Mouse (Mus musculus) intestine, postnatal 0 days (tissue): ENCODE measurements around the gene Hgfac. TPM values are rescaled to one million over a fixed set of nuclear protein-coding genes. Genes with fewer than 3 reads are reported as not detected.
A peak's percentile ranks its signal among the peaks of the same experiment; 100 is the strongest.

Experiments
- ATAC-seq: fragments of 200-750 bp; cut with Nextera tagmentation; 2 replicates; pipeline ENCODE4 v1.8.0; 2017; ENCODE audit warnings: mild to moderate bottlenecking, moderate TSS enrichment, moderate library complexity
- H3K27ac ChIP-seq: fragments of 300-500 bp; sonication (generic); 2 replicates; pipeline ENCODE4 v1.5.1; 2014; ENCODE audit warnings: mild to moderate bottlenecking, low read depth, low read length, moderate library complexity
- H3K27me3 ChIP-seq: fragments of 300-500 bp; sonication (generic); replicated peaks from 2 replicates; pipeline ENCODE4 v1.6.1; 2014; ENCODE audit warnings: low read length, mixed read lengths; ENCODE audit not compliant: control insufficient read depth, insufficient read depth
- H3K36me3 ChIP-seq: fragments of 300-500 bp; sonication (generic); 2 replicates; pipeline ENCODE4 v1.6.1; 2014; ENCODE audit warnings: mild to moderate bottlenecking, moderate library complexity; ENCODE audit not compliant: control insufficient read depth, insufficient read depth
- H3K4me1 ChIP-seq: fragments of 300-500 bp; sonication (generic); replicated peaks from 2 replicates; pipeline ENCODE4 v1.6.1; 2014; ENCODE audit warnings: antibody characterized with exemption, low read length, mixed read lengths; ENCODE audit not compliant: control insufficient read depth, insufficient read depth
- H3K4me2 ChIP-seq: fragments of 300-500 bp; sonication (generic); replicated peaks from 2 replicates; pipeline ENCODE4 v1.6.1; 2014; ENCODE audit warnings: low read depth, mild to moderate bottlenecking, moderate library complexity
- H3K4me3 ChIP-seq: fragments of 300-500 bp; sonication (generic); 2 replicates; pipeline ENCODE4 v1.5.1; 2014; ENCODE audit warnings: low read depth, low read length
- H3K9ac ChIP-seq: fragments of 300-500 bp; sonication (generic); 2 replicates; pipeline ENCODE4 v1.6.1; 2014; ENCODE audit warnings: mild to moderate bottlenecking, low read depth, low read length
- H3K9me3 ChIP-seq: fragments of 300-500 bp; sonication (generic); 2 replicates; pipeline ENCODE4 v1.6.1; 2016; ENCODE audit warnings: mixed run types; ENCODE audit not compliant: control insufficient read depth
- CTCF ChIP-seq: sonication (generic); IDR thresholded peaks from 2 replicates; pipeline ENCODE4 v1.5.1; 2016; ENCODE audit warnings: low read depth, mild to moderate bottlenecking, control low read depth, antibody characterized with exemption, moderate library complexity
- WGBS: fragments of 180-500 bp; shearing (Covaris S2); extraction: QIAGEN DNeasy Blood & Tissue Kit; methylation state at CpG from one replicate; pipeline ENCODE4 v1.1.7; 2014; 5-methylcytosine and 5-hydroxymethylcytosine counted together
- polyA plus RNA-seq: library from polyadenylated mRNA; unstranded; fragments of >200 nt; fragmentation: Nextera tagmentation; extraction: Ambion mirVana; gene quantifications from 2 replicates; pipeline ENCODE4 v1.2.1, GENCODE M21; 2015

Hgfac gene
- 8.2 and 10.5 TPM in 2 replicates for polyA plus RNA-seq

GRCm38 (mm10) chr5:35041268-35041829, at the start of gene Hgfac:
Gene Hgfac (plus strand): TSS chr5:35041509.
- peak; percentile 70 for ATAC-seq
- H3K27ac ChIP-seq: no peak within 1 kb of the TSS
- no peak within 1 kb of the TSS for H3K4me2 ChIP-seq
- H3K9ac ChIP-seq: no peak within 1 kb of the TSS
- no peak within 1 kb of the TSS for H3K4me3 ChIP-seq
- H3K4me1 ChIP-seq: no peaks in the 10 kb centered on the region
- no peaks in the 10 kb centered on the region for H3K27me3 ChIP-seq
- no peaks in the 10 kb centered on the region for H3K36me3 ChIP-seq
- TF ChIP-seq CTCF: no peak
- WGBS: 25% methylated on average over 6 of the region's 6 CpGs
- H3K9me3 ChIP-seq: no peaks in the 10 kb centered on the region

- Histone ChIP-seq H3K4me1 (no peaks in the 10 kb centered on the region), H3K9me3 (no peaks in the 10 kb centered on the region), H3K4me2 (no peak overlapping the region), H3K27ac (no peak overlapping the region), H3K4me3 (no peak overlapping the region), H3K27me3 (no peaks in the 10 kb centered on the region), H3K9ac (no peak overlapping the region), H3K36me3 (no peaks in the 10 kb centered on the region)
- 42% methylated on average over 3 of the region's 3 CpGs for WGBS
- ATAC-seq: peak; percentile 61; the same call in 1 of the 2 replicates
- TF ChIP-seq CTCF: no peak
These were observed 42.6 kb upstream of the Hgfac start for GRCm38 (mm10) chr5:34998754-34999153.

GRCm38 (mm10) chr5:34999281-34999680, 42.0 kb upstream of the Hgfac start:
- Histone ChIP-seq H3K27me3 (no peaks in the 10 kb centered on the region), H3K4me1 (no peaks in the 10 kb centered on the region), H3K4me2 (no peak overlapping the region), H3K27ac (no peak overlapping the region), H3K4me3 (no peak overlapping the region), H3K9me3 (no peaks in the 10 kb centered on the region), H3K36me3 (no peaks in the 10 kb centered on the region), H3K9ac (no peak overlapping the region)
- WGBS: 82% methylated on average over 6 of the region's 6 CpGs
- ATAC-seq: no peak
- TF ChIP-seq CTCF: no peak

- no peak overlapping the region for H3K27ac ChIP-seq
- H3K27me3 ChIP-seq: no peaks in the 10 kb centered on the region
- no peak for ATAC-seq
- no peak overlapping the region for H3K9ac ChIP-seq
- no peak overlapping the region for H3K4me2 ChIP-seq
- no peaks in the 10 kb centered on the region for H3K4me1 ChIP-seq
- no peak for TF ChIP-seq CTCF
- H3K9me3 ChIP-seq: no peaks in the 10 kb centered on the region
- H3K36me3 ChIP-seq: no peaks in the 10 kb centered on the region
- H3K4me3 ChIP-seq: no peak overlapping the region
These were observed 41.0 kb upstream of the Hgfac start for GRCm38 (mm10) chr5:35000323-35000722.

- Histone ChIP-seq H3K27ac (no peak overlapping the region), H3K36me3 (no peaks in the 10 kb centered on the region), H3K4me1 (no peaks in the 10 kb centered on the region), H3K4me2 (no peak overlapping the region), H3K9me3 (no peaks in the 10 kb centered on the region), H3K27me3 (no peaks in the 10 kb centered on the region), H3K4me3 (no peak overlapping the region), H3K9ac (no peak overlapping the region)
- ATAC-seq: no peak
- WGBS: 79% methylated on average over 3 of the region's 3 CpGs
- TF ChIP-seq CTCF: no peak
These were observed 40.2 kb upstream of the Hgfac start for GRCm38 (mm10) chr5:35001144-35001543.

- ATAC-seq: no peak
- no peak for TF ChIP-seq CTCF
- Histone ChIP-seq H3K4me3 (no peak overlapping the region), H3K9ac (no peak overlapping the region), H3K4me1 (no peaks in the 10 kb centered on the region), H3K27me3 (no peaks in the 10 kb centered on the region), H3K27ac (no peak overlapping the region), H3K4me2 (no peak overlapping the region), H3K36me3 (no peaks in the 10 kb centered on the region), H3K9me3 (no peaks in the 10 kb centered on the region)
- 78% methylated on average over 7 of the region's 7 CpGs for WGBS
These were observed 37.6 kb upstream of the Hgfac start for GRCm38 (mm10) chr5:35003611-35004162.

- no peaks in the 10 kb centered on the region for H3K27me3 ChIP-seq
- no peak overlapping the region for H3K4me2 ChIP-seq
- H3K4me3 ChIP-seq: no peak overlapping the region
- ATAC-seq: no peak
- H3K9me3 ChIP-seq: no peaks in the 10 kb centered on the region
- no peak overlapping the region for H3K27ac ChIP-seq
- H3K9ac ChIP-seq: no peak overlapping the region
- WGBS: 82% methylated on average over 2 of the region's 2 CpGs
- H3K36me3 ChIP-seq: no peaks in the 10 kb centered on the region
- H3K4me1 ChIP-seq: no peaks in the 10 kb centered on the region
- no peak for TF ChIP-seq CTCF
These were observed 36.5 kb upstream of the Hgfac start for GRCm38 (mm10) chr5:35004769-35005168.
